Mouse (Mus musculus) limb, embryonic 14.5 days (tissue): ENCODE data around the gene Lmbr1. TPM values are rescaled to one million over a fixed set of nuclear protein-coding genes. Genes with fewer than 3 reads are reported as not detected.
"Not testable (repeated sequence)": the region's sequence is repeated elsewhere in the genome, so short reads cannot be mapped to it uniquely, and the experiment has no call there.

Experiments
- ATAC-seq: fragments of 200-750 bp; cut with Nextera tagmentation; 2 replicates; pipeline ENCODE4 v1.8.0; 2017; ENCODE audit warnings: low read depth, moderate number of reproducible peaks, moderate TSS enrichment; ENCODE audit not compliant: low FRiP score
- DNase-seq: peaks from one replicate; pipeline ENCODE4 v3.0.0-alpha.2; 2015; ENCODE audit warnings: low spot score
- H3K27ac ChIP-seq: fragments of 300-500 bp; sonication (generic); replicated peaks from 2 replicates; pipeline ENCODE4 v1.5.1; 2014; ENCODE audit warnings: low read depth, mild to moderate bottlenecking, low read length, moderate library complexity, mixed read lengths
- H3K27me3 ChIP-seq: fragments of 300-500 bp; sonication (generic); 2 replicates; pipeline ENCODE4 v1.6.1; 2014; ENCODE audit warnings: low read length, mixed read lengths; ENCODE audit not compliant: control insufficient read depth, insufficient read depth
- H3K36me3 ChIP-seq: fragments of 300-500 bp; sonication (generic); 2 replicates; pipeline ENCODE4 v1.6.1; 2014; ENCODE audit warnings: mild to moderate bottlenecking, low read length, moderate library complexity, mixed read lengths; ENCODE audit not compliant: control insufficient read depth, insufficient read depth
- H3K4me1 ChIP-seq: fragments of 300-500 bp; sonication (generic); 2 replicates; pipeline ENCODE4 v1.6.1; 2014; ENCODE audit warnings: antibody characterized with exemption, low read length, mixed read lengths; ENCODE audit not compliant: control insufficient read depth, insufficient read depth
- H3K4me2 ChIP-seq: fragments of 300-500 bp; sonication (generic); replicated peaks from 2 replicates; pipeline ENCODE4 v1.6.1; 2014; ENCODE audit warnings: low read depth, mild to moderate bottlenecking, low read length, moderate library complexity; ENCODE audit not compliant: severe bottlenecking
- H3K4me3 ChIP-seq: fragments of 300-500 bp; sonication (generic); replicated peaks from 2 replicates; pipeline ENCODE4 v1.5.1; 2014; ENCODE audit warnings: low read length
- H3K9ac ChIP-seq: fragments of 300-500 bp; sonication (generic); 2 replicates; pipeline ENCODE4 v1.6.1; 2014; ENCODE audit warnings: mild to moderate bottlenecking, low read depth, low read length, moderate library complexity; ENCODE audit not compliant: severe bottlenecking
- H3K9me3 ChIP-seq: fragments of 300-500 bp; sonication (generic); 2 replicates; pipeline ENCODE4 v1.6.1; 2016; ENCODE audit warnings: low read length; ENCODE audit not compliant: control insufficient read depth
- POLR2A ChIP-seq: fragments of 200-500 bp; IDR thresholded peaks from 2 replicates; pipeline ENCODE4 v1.8.0; 2012; ENCODE audit warnings: inconsistent platforms, mild to moderate bottlenecking, moderate library complexity, borderline replicate concordance; ENCODE audit not compliant: insufficient read depth, insufficient read length; ENCODE audit errors: extremely low read depth
- WGBS: fragments of 180-500 bp; shearing (Covaris S2); extraction: QIAGEN DNeasy Blood & Tissue Kit; methylation state at CpG from one replicate; pipeline ENCODE4 v1.1.7; 2014; 5-methylcytosine and 5-hydroxymethylcytosine counted together
- polyA plus RNA-seq, 2 experiments: library from polyadenylated mRNA; depleted of rRNA in 1 of 2; stranded (reverse) in 1 of 2; unstranded in 1 of 2; fragments of >200 nt; fragmentation: Nextera tagmentation in 1 of 2; extraction: Ambion mirVana in 1 of 2; gene quantifications; 2 replicates each; pipeline versions ENCODE4 v1.2.1 to v1.2.3; 2012 to 2014

Lmbr1 gene
- polyA plus RNA-seq (2012; rRNA removed) (5.9 and 6.1 TPM in 2 replicates), polyA plus RNA-seq (2014; fragmentation: Nextera tagmentation; extraction: Ambion mirVana) (10.3 and 10.4 TPM in 2 replicates)

DNA sequence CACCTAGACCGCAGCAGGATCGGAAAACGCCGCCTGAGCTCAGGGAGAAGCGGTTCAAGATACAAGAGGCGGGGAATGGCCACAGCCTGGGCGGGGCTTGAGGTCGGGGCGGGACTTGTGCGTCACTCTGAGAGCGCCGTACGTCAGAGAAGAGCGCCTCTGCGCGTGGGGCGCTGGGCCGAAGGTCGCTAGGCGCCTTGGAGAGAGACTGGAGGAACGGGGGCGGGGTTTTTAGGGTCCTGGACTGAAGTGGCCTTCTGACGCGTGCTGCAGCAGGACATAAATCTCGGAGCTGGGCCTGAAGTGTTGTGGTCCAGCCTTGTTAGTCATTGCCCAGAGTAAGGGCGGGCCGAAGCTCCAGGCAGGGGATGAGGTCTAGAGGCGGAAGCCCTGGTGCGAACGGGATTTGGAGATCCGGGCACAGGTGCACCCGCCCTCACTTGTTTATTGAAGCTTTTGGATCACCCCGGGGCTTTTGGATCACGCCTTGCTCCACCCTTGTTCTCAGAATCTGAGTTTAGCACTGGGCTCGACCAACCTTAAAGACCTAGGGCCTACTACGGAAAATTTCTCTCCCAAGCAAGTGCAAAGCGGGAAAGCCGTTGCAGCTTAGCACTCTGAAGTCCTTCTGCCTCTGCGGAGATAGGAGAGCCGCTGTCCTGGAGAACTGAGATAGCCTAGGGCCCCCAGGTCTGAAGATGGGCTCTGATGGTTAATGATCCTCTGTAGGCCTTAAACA, at the start of gene Lmbr1:
Gene Lmbr1, minus strand, starts transcription at position 93 of the 739 bp plus-strand sequence.
- Histone ChIP-seq H3K36me3 (no peaks in the 10 kb centered on the region), H3K9me3 (no peaks in the 10 kb centered on the region), H3K4me1 (peaks cover 9% of the 10 kb centered on the region; the same call in 1 of the 2 replicates), H3K4me2 (peak within 1 kb of the TSS; percentile 90), H3K4me3 (peak within 1 kb of the TSS; percentile 81), H3K27ac (peak within 1 kb of the TSS; percentile 67), H3K9ac (peak within 1 kb of the TSS; percentile 84), H3K27me3 (no peaks in the 10 kb centered on the region)
- ATAC-seq, result peak; percentile 99
- peak; percentile 93; the same call in 1 of the 2 replicates for TF ChIP-seq POLR2A
- DNase-seq, result peak; percentile 92
- 2% methylated on average over 36 of the region's 40 CpGs for WGBS

DNA sequence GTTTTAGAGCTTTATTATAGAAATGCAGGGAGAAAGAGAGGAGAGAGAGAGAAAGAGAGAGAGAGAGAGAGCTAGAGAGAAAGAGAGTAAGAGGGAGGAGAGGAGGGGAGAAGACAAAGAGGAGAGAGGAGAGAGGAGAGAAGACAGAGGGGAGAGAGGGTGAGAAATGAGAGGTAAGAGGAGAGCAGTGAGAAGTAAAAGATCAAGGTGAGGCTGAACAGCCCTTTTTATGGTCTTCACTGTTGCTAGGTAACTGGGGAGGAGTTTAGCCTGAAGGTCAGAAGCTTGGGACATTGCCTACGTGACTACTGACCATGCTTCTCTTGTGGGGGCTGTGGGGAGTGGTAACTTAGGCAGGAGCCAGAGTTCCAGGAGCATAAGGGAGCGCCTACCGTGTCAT, 45.1 kb upstream of the Lmbr1 start:
- not testable (repeated sequence) for H3K9ac ChIP-seq, H3K36me3 ChIP-seq, H3K4me1 ChIP-seq, H3K27me3 ChIP-seq, H3K27ac ChIP-seq, H3K4me2 ChIP-seq, DNase-seq, H3K9me3 ChIP-seq, H3K4me3 ChIP-seq, ATAC-seq
- 50% methylated on average over 3 of the region's 3 CpGs for WGBS

DNA sequence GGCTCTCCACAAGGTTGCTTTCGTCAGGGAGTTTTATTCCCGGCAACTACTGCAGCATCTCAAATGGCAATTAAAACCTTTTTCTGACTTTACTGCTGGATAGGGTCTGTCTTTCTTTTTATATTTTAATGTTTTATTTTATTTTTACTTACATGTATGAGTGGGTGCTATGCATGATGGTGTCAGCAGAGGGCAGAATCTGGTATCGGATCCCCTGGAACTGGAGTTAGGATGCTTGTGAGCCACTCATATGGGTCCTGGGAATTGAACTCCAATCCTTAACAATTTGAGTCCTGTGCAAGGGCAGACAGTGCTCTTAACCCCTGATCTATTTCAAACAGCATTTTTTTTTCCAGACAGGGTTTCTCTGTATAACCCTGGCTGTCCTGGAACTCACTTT, 34.9 kb upstream of the Lmbr1 start:
- WGBS, result 77% methylated on average over 3 of the region's 3 CpGs
- Histone ChIP-seq H3K4me3 (no peak overlapping the region), H3K36me3 (no peaks in the 10 kb centered on the region), H3K4me2 (no peak overlapping the region), H3K27me3 (no peaks in the 10 kb centered on the region), H3K9ac (no peak overlapping the region), H3K4me1 (no peaks in the 10 kb centered on the region), H3K27ac (no peak overlapping the region), H3K9me3 (no peaks in the 10 kb centered on the region)
- ATAC-seq (no peak), DNase-seq (no peak)
- no peak for TF ChIP-seq POLR2A

DNA sequence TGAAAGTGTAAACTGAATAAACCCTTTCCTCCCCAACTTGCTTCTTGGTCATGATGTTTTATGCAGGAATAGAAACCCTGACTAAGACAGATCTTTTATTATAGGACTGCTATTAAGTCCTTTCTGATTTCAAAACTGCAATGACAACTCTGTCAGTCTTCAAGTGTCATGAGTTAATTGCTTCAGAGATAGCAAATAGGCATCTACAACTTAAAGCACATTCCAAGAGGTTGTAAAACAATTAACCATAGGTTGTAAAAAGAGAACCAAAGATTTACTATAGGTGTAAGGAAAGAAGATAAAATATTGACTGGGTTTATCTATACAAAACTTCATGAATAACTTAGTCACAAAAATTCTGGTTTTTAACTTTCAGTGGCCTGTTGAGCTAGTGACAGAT, 32.7 kb upstream of the Lmbr1 start:
- H3K9ac ChIP-seq, result no peak overlapping the region
- H3K36me3 ChIP-seq, result no peaks in the 10 kb centered on the region
- no peaks in the 10 kb centered on the region for H3K27me3 ChIP-seq
- H3K9me3 ChIP-seq, result no peaks in the 10 kb centered on the region
- no peak for DNase-seq
- H3K4me1 ChIP-seq, result no peaks in the 10 kb centered on the region
- H3K4me2 ChIP-seq, result no peak overlapping the region
- H3K4me3 ChIP-seq, result no peak overlapping the region
- ATAC-seq, result no peak
- TF ChIP-seq POLR2A, result no peak
- no peak overlapping the region for H3K27ac ChIP-seq

DNA sequence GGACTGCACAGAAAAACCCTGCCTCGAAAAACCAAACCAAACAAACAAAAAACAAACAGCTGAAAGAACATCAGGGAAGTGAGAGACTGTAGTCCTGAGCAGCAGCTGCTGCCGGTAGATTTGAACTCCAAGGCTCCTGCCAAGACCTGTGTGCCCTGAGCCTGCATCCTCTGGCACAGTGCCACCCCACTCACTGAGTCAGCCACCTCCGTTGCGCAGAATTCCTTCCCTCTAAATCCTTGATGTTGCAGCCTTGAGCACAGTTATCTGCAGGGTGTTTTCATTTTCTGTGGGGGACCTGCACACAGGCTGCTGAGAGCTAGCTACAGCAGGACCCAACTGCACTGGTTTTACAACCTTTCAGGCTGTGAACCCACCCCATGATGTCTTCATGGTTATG, 20.2 kb upstream of the Lmbr1 start:
- H3K4me3 ChIP-seq, result no peak overlapping the region
- no peak for TF ChIP-seq POLR2A
- no peak overlapping the region for H3K27ac ChIP-seq
- no peak for DNase-seq
- ATAC-seq, result no peak
- no peaks in the 10 kb centered on the region for H3K27me3 ChIP-seq
- H3K36me3 ChIP-seq, result no peaks in the 10 kb centered on the region
- no peaks in the 10 kb centered on the region for H3K9me3 ChIP-seq
- no peak overlapping the region for H3K4me2 ChIP-seq
- 69% methylated on average over 4 of the region's 4 CpGs for WGBS
- no peak overlapping the region for H3K9ac ChIP-seq
- no peaks in the 10 kb centered on the region for H3K4me1 ChIP-seq
